8 mouse cellular contexts compared by ENCODE assay signal in genomic region chr5:139483171-139483848, GRCm38 (mm10). TPM values are rescaled to one million over a fixed set of nuclear protein-coding genes. Genes with fewer than 3 reads are reported as not detected.
DNase-seq lines count a peak whose midpoint lies in the region; ATAC-seq and TF ChIP-seq lines count a peak whose summit lies in the region.

No protein-coding gene starts in this region.

- peak overlapping the region; percentile 85 for H3K4me2 ChIP-seq in CH12.LX (ENCODE audit: insufficient read depth, low read depth, poor library complexity, severe bottlenecking)
- H3K4me2 ChIP-seq in hindbrain, embryonic 11.5 days (replicated peaks; ENCODE audit: low read depth, low read length): peak overlapping the region; percentile 76

- H3K4me3 ChIP-seq in cerebellum, adult 2 months (replicated peaks; ENCODE audit: insufficient read depth, low read depth, low read length): peak overlapping the region; percentile 77
- peak overlapping the region; percentile 95 to 99 (median 98) for H3K4me3 ChIP-seq in CH12.LX (replicated peaks in 1 of 3; ENCODE audit: low read depth in 2 of 3, low read length in 2 of 3, poor library complexity in 1 of 3)
- peak overlapping the region; percentile 91 for H3K4me3 ChIP-seq in hindbrain, embryonic 11.5 days (ENCODE audit: low read depth, low read length)

- intact Hi-C loops in left cerebral cortex, postnatal 25 days (cut with DNase I): no loop called here

- no peak for TF ChIP-seq RAD21 in CH12.LX (IDR thresholded peaks at IDR 0.05; ENCODE audit: low read depth, low read length)

- H3K9me3 ChIP-seq in CH12.LX (replicated peaks; ENCODE audit: low read length): peaks cover 7% of the 10 kb centered on the region
- H3K9me3 ChIP-seq in hindbrain, embryonic 11.5 days (ENCODE audit: control insufficient read depth, low read length): no peaks in the 10 kb centered on the region

- in situ Hi-C loops in CH12.LX (cut with MboI; ENCODE audit: low pct_ligation_motif_present, low pct_unique_long_range_greater_than_20kb, low sequenced_read_pairs): no loop called here

- peak overlapping the region; percentile 70 for H3K9ac ChIP-seq in CH12.LX (ENCODE audit: insufficient read depth, low read depth)
- H3K9ac ChIP-seq in hindbrain, embryonic 11.5 days (ENCODE audit: low read depth, low read length): peak overlapping the region; percentile 77

- peaks cover 33 to 45% of the 10 kb centered on the region in 2 experiments for H3K36me3 ChIP-seq in CH12.LX (replicated peaks in 1 of 2; ENCODE audit: control insufficient read depth in 1 of 2, insufficient read depth in 1 of 2, low read length in 1 of 2)
- no peaks in the 10 kb centered on the region for H3K36me3 ChIP-seq in hindbrain, embryonic 11.5 days (ENCODE audit: control insufficient read depth, insufficient read depth, low read length)

- no peak for TF ChIP-seq CTCF in cerebellum, adult 2 months (IDR thresholded peaks at IDR 0.05; ENCODE audit: borderline replicate concordance, insufficient read depth, low read depth, low read length)
- no peak for TF ChIP-seq CTCF in CH12.LX (conservative IDR thresholded peaks at IDR 0.05 in 1 of 2, IDR thresholded peaks at IDR 0.05 in 1 of 2; ENCODE audit: low read depth in 2 of 2, low read length in 2 of 2)

- 53% methylated on average over 14 of the region's 14 CpGs for WGBS in cerebellum, adult 2 months
- 64% methylated on average over 14 of the region's 14 CpGs for WGBS in hindbrain, embryonic 11.5 days

- H3K27me3 ChIP-seq in cerebellum, adult 2 months (ENCODE audit: control insufficient read depth, insufficient read depth, low read length): no peaks in the 10 kb centered on the region
- no peaks in the 10 kb centered on the region for H3K27me3 ChIP-seq in CH12.LX (replicated peaks)
- H3K27me3 ChIP-seq in hindbrain, embryonic 11.5 days (ENCODE audit: control insufficient read depth, insufficient read depth, low read length): no peaks in the 10 kb centered on the region

- TF ChIP-seq EP300 in CH12.LX (IDR thresholded peaks at IDR 0.05; ENCODE audit: low read length): no peak

- H3K79me2 ChIP-seq in CH12.LX (replicated peaks; ENCODE audit: control insufficient read depth, extremely low read depth, insufficient read depth, poor library complexity, severe bottlenecking): peaks cover 14% of the 10 kb centered on the region; the same call in 1 of the 2 replicates

- TF ChIP-seq POLR2A in cerebellum, adult 2 months (IDR thresholded peaks at IDR 0.05; ENCODE audit: borderline replicate concordance, insufficient read depth, low read length): no peak
- TF ChIP-seq POLR2A in CH12.LX (IDR thresholded peaks at IDR 0.05; ENCODE audit: low read depth, low read length): no peak

- dilution Hi-C loops in CH12.LX (cut with MboI; ENCODE audit: extremely low pct_ligation_motif_present, extremely low pct_unique_long_range_greater_than_20kb, low sequenced_read_pairs): no loop called here

- no peak overlapping the region for H3K27ac ChIP-seq in cerebellum, adult 2 months (ENCODE audit: insufficient read depth, low read length)
- H3K27ac ChIP-seq in CH12.LX (ENCODE audit: insufficient read depth, low read depth): no peak overlapping the region
- H3K27ac ChIP-seq in hindbrain, embryonic 11.5 days (ENCODE audit: low read depth, low read length): no peak overlapping the region

- DNase-seq in cerebellum, adult 2 months: no peak
- no peak for DNase-seq in CH12.LX (ENCODE audit: extremely low read depth)
- DNase-seq in hindbrain, embryonic 11.5 days (ENCODE audit: low spot score): no peak
- DNase-seq in lung, postnatal 36 days: peak; percentile 47
- DNase-seq in urinary bladder, adult 18-20 months (ENCODE audit: low spot score in 2 of 2): no peak
- no peak for DNase-seq in thymus, postnatal 14 days
- no peak for DNase-seq in left cerebral cortex, postnatal 25 days (ENCODE audit: low spot score in 2 of 2)

- peaks cover 7% of the 10 kb centered on the region for H3K4me1 ChIP-seq in cerebellum, adult 2 months (ENCODE audit: control insufficient read depth, insufficient read depth, low read length)
- H3K4me1 ChIP-seq in CH12.LX (ENCODE audit: control insufficient read depth in 1 of 2, insufficient read depth in 2 of 2): peaks cover 3 to 11% of the 10 kb centered on the region in 2 experiments; a peak in 3 of 4 replicates
- H3K4me1 ChIP-seq in hindbrain, embryonic 11.5 days (replicated peaks; ENCODE audit: control insufficient read depth, insufficient read depth, low read length): 0 out of 2 replicates have a peak, but pooled peaks cover 3% of the 10 kb centered on the region

- no peak for ATAC-seq in cerebellum, adult (ENCODE audit: insufficient number of reproducible peaks, low FRiP score, low TSS enrichment)
- ATAC-seq in hindbrain, embryonic 11.5 days (ENCODE audit: low FRiP score): no peak

TF ChIP-seq in CH12.LX, 34 proteins besides CTCF, POLR2A, EP300 and RAD21:
- TF ChIP-seq MYC (IDR thresholded peaks at IDR 0.05; ENCODE audit: low read depth, low read length): 0 out of 2 replicates have a peak, but pooled peaks have one; percentile 23
- peak; percentile 38 for TF ChIP-seq BHLHE40 (IDR thresholded peaks at IDR 0.05; ENCODE audit: low read depth, low read length)
- 0 out of 2 replicates have a peak, but pooled peaks have one; percentile 24 for TF ChIP-seq MXI1 (IDR thresholded peaks at IDR 0.05; ENCODE audit: low read depth, low read length)
- no peak for TF ChIP-seq E2F4 (IDR thresholded peaks at IDR 0.05; ENCODE audit: insufficient replicate concordance, low read depth, low read length)
- 0 out of 2 replicates have a peak, but pooled peaks have one; percentile 15 for TF ChIP-seq SIN3A (IDR thresholded peaks at IDR 0.05; ENCODE audit: low read length)

RNA-seq across cellular contexts. Expression of gene Zfand2a, which starts 1.0 kb away (rescaled TPM):
- 37.1 and 42.8 TPM in 2 replicates for polyA plus RNA-seq in cerebellum, adult 2 months (2012; rRNA removed)
- 5.8 and 9.8 TPM in 2 replicates for total RNA-seq in CH12.LX (2012; rRNA removed)
- 9.2 and 10.0 TPM in 2 replicates for total RNA-seq in CH12.LX (2014; rRNA removed)
- 10.6 and 13.4 TPM in 2 replicates for polyA plus RNA-seq in CH12.LX (2012; ENCODE audit: insufficient read length, low read depth)
- polyA plus RNA-seq in hindbrain, embryonic 11.5 days (2014; fragmentation: Nextera tagmentation; extraction: Ambion mirVana): 6.7 and 8.4 TPM in 2 replicates
- 10 to 100 TPM; 64.9 to 72.2 TPM for total RNA-seq in left cerebral cortex, postnatal 25 days (2021)

RNA-seq across cellular contexts. Expression of gene 3110082I17Rik, which starts 23.0 kb away (rescaled TPM):
- polyA plus RNA-seq in cerebellum, adult 2 months (2012; rRNA removed): 7.1 and 7.4 TPM in 2 replicates
- 46.9 and 58.7 TPM in 2 replicates for total RNA-seq in CH12.LX (2012; rRNA removed)
- 37.5 and 41.2 TPM in 2 replicates for total RNA-seq in CH12.LX (2014; rRNA removed)
- polyA plus RNA-seq in CH12.LX (2012; ENCODE audit: insufficient read length, low read depth): 100.0 and 122 TPM in 2 replicates
- polyA plus RNA-seq in hindbrain, embryonic 11.5 days (2014; fragmentation: Nextera tagmentation; extraction: Ambion mirVana): 29.2 and 31.2 TPM in 2 replicates
- 10 to 100 TPM; 13.9 to 15.6 TPM for total RNA-seq in left cerebral cortex, postnatal 25 days (2021)

RNA-seq across cellular contexts. Expression of gene Uncx, which starts 60.0 kb away (rescaled TPM):
- polyA plus RNA-seq in cerebellum, adult 2 months (2012; rRNA removed): 38.1 and 38.8 TPM in 2 replicates
- total RNA-seq in CH12.LX (2012; rRNA removed) (not detected in 2 replicates), CH12.LX (2014; rRNA removed) (not detected in 2 replicates)
- polyA plus RNA-seq in CH12.LX (2012; ENCODE audit: insufficient read length, low read depth): not detected in 2 replicates
- 57.9 and 66.8 TPM in 2 replicates for polyA plus RNA-seq in hindbrain, embryonic 11.5 days (2014; fragmentation: Nextera tagmentation; extraction: Ambion mirVana)
- total RNA-seq in left cerebral cortex, postnatal 25 days (2021): under 1 TPM in 1 of 2 experiments, not detected in 1; 0.39 TPM

Comparison
In these comparisons a context has a peak if more than half of its experiments do, and no peak if none do; other contexts are left out.
1. RNA of gene Uncx, which starts 60.0 kb away (polyA plus RNA-seq): 57.9 to 66.8 TPM in hindbrain, embryonic 11.5 days and 38.1 to 38.8 TPM in cerebellum, adult 2 months; not detected in CH12.LX; every median in the first group is over 10 times any median in the second.
2. Peak in every context shown above with its lines, with median percentiles within 50 percentile points of each other: H3K4me3 ChIP-seq.